Mouse (Mus musculus) intestine, embryonic 16.5 days (tissue): Measurements from ENCODE around the gene Pgap2. TPM values are rescaled to one million over a fixed set of nuclear protein-coding genes. Genes with fewer than 3 reads are reported as not detected.

Experiments
- ATAC-seq: fragments of 200-750 bp; cut with Nextera tagmentation; 2 replicates; pipeline ENCODE4 v1.8.0; 2017; ENCODE audit warnings: moderate TSS enrichment, moderate library complexity
- H3K27ac ChIP-seq: fragments of 300-500 bp; sonication (generic); 2 replicates; pipeline ENCODE4 v1.5.1; 2014; ENCODE audit warnings: mild to moderate bottlenecking, low read length
- H3K27me3 ChIP-seq: fragments of 300-500 bp; sonication (generic); replicated peaks from 2 replicates; pipeline ENCODE4 v1.6.1; 2014; ENCODE audit warnings: low read length, control low read depth, mixed read lengths; ENCODE audit not compliant: control insufficient read depth, insufficient read depth
- H3K36me3 ChIP-seq: fragments of 300-500 bp; sonication (generic); 2 replicates; pipeline ENCODE4 v1.6.1; 2014; ENCODE audit warnings: low read length, control low read depth; ENCODE audit not compliant: control insufficient read depth, insufficient read depth
- H3K4me1 ChIP-seq: fragments of 300-500 bp; sonication (generic); 2 replicates; pipeline ENCODE4 v1.6.1; 2014; ENCODE audit warnings: low read length, control low read depth, mixed read lengths; ENCODE audit not compliant: control insufficient read depth, insufficient read depth
- H3K4me2 ChIP-seq: fragments of 300-500 bp; sonication (generic); 2 replicates; pipeline ENCODE4 v1.6.1; 2014; ENCODE audit warnings: low read depth, low read length, control low read depth
- H3K4me3 ChIP-seq: fragments of 300-500 bp; sonication (generic); 2 replicates; pipeline ENCODE4 v1.5.1; 2014; ENCODE audit warnings: mild to moderate bottlenecking, low read length
- H3K9ac ChIP-seq: fragments of 300-500 bp; sonication (generic); 2 replicates; pipeline ENCODE4 v1.6.1; 2014; ENCODE audit warnings: low read depth, low read length
- H3K9me3 ChIP-seq: fragments of 300-500 bp; sonication (generic); 2 replicates; pipeline ENCODE4 v1.6.1; 2016; ENCODE audit warnings: low read length, control low read depth; ENCODE audit not compliant: control insufficient read depth
- WGBS: fragments of 180-500 bp; shearing (Covaris S2); extraction: QIAGEN DNeasy Blood & Tissue Kit; methylation state at CpG from one replicate; pipeline ENCODE4 v1.1.7; 2014; 5-methylcytosine and 5-hydroxymethylcytosine counted together
- polyA plus RNA-seq: library from polyadenylated mRNA; unstranded; fragments of >200 nt; fragmentation: Nextera tagmentation; extraction: Ambion mirVana; gene quantifications from 2 replicates; pipeline ENCODE4 v1.2.1, GENCODE M21; 2015

Gene Pgap2
- 121 and 126 TPM in 2 replicates for polyA plus RNA-seq

- WGBS, result under 1% methylated on average over 83 of the region's 87 CpGs
- peak within 1 kb of the TSS; percentile 87 for H3K4me3 ChIP-seq
- no peaks in the 10 kb centered on the region for H3K36me3 ChIP-seq
- H3K9me3 ChIP-seq, result no peaks in the 10 kb centered on the region
- peak within 1 kb of the TSS; percentile 94 for H3K27ac ChIP-seq
- peak within 1 kb of the TSS; percentile 79 for H3K4me2 ChIP-seq
- H3K27me3 ChIP-seq, result no peaks in the 10 kb centered on the region
- H3K4me1 ChIP-seq, result peaks cover 4% of the 10 kb centered on the region
- peak; percentile 99 for ATAC-seq
- H3K9ac ChIP-seq, result peak within 1 kb of the TSS; percentile 92
Measured at GRCm38 (mm10) chr7:102209756-102210721, at the start of gene Pgap2, which contains the start of gene Nup98. Gene Pgap2 (plus strand): TSS chr7:102210208. Gene Nup98 (minus strand): TSS chr7:102210176.

- H3K9ac ChIP-seq, result no peak overlapping the region
- H3K9me3 ChIP-seq, result no peaks in the 10 kb centered on the region
- H3K27ac ChIP-seq, result no peak overlapping the region
- H3K4me3 ChIP-seq, result no peak overlapping the region
- 0 out of 2 replicates have a peak, but pooled peaks cover 3% of the 10 kb centered on the region for H3K36me3 ChIP-seq
- no peak overlapping the region for H3K4me2 ChIP-seq
- H3K4me1 ChIP-seq, result no peaks in the 10 kb centered on the region
- no peaks in the 10 kb centered on the region for H3K27me3 ChIP-seq
- ATAC-seq, result no peak
Measured at GRCm38 (mm10) chr7:102170300-102170699, 39.7 kb upstream of the Pgap2 start.

- Histone ChIP-seq H3K4me3 (no peak overlapping the region), H3K4me2 (no peak overlapping the region), H3K9me3 (no peaks in the 10 kb centered on the region), H3K27ac (no peak overlapping the region), H3K4me1 (no peaks in the 10 kb centered on the region), H3K9ac (no peak overlapping the region), H3K36me3 (peaks cover 5% of the 10 kb centered on the region; the same call in 1 of the 2 replicates), H3K27me3 (no peaks in the 10 kb centered on the region)
- WGBS, result 62% methylated on average over 3 of the region's 3 CpGs
- ATAC-seq, result peak; percentile 72
Measured at GRCm38 (mm10) chr7:102183849-102184248, 26.2 kb upstream of the Pgap2 start.

GRCm38 (mm10) chr7:102192356-102192755, 17.7 kb upstream of the Pgap2 start:
- Histone ChIP-seq H3K9ac (no peak overlapping the region), H3K9me3 (no peaks in the 10 kb centered on the region), H3K4me2 (no peak overlapping the region), H3K4me1 (no peaks in the 10 kb centered on the region), H3K27ac (no peak overlapping the region), H3K27me3 (no peaks in the 10 kb centered on the region), H3K36me3 (peaks cover 2% of the 10 kb centered on the region; the same call in 1 of the 2 replicates), H3K4me3 (no peak overlapping the region)
- ATAC-seq, result no peak
- WGBS, result 81% methylated on average over 1 of the region's 1 CpGs

- no peak overlapping the region for H3K9ac ChIP-seq
- no peaks in the 10 kb centered on the region for H3K27me3 ChIP-seq
- 82% methylated on average over 3 of the region's 3 CpGs for WGBS
- no peak for ATAC-seq
- H3K4me1 ChIP-seq, result no peaks in the 10 kb centered on the region; the same call in 1 of the 2 replicates
- H3K4me3 ChIP-seq, result no peak overlapping the region
- no peak overlapping the region for H3K4me2 ChIP-seq
- H3K9me3 ChIP-seq, result no peaks in the 10 kb centered on the region
- H3K36me3 ChIP-seq, result no peaks in the 10 kb centered on the region
- H3K27ac ChIP-seq, result no peak overlapping the region
Measured at GRCm38 (mm10) chr7:102200576-102200975, 9.4 kb upstream of the Pgap2 start.

GRCm38 (mm10) chr7:102200996-102201785, 8.8 kb upstream of the Pgap2 start:
- no peaks in the 10 kb centered on the region for H3K9me3 ChIP-seq
- H3K27me3 ChIP-seq, result no peaks in the 10 kb centered on the region
- no peak overlapping the region for H3K4me3 ChIP-seq
- H3K9ac ChIP-seq, result no peak overlapping the region
- H3K4me2 ChIP-seq, result no peak overlapping the region
- no peaks in the 10 kb centered on the region for H3K36me3 ChIP-seq
- no peak overlapping the region for H3K27ac ChIP-seq
- H3K4me1 ChIP-seq, result no peaks in the 10 kb centered on the region; the same call in 1 of the 2 replicates
- no peak for ATAC-seq

GRCm38 (mm10) chr7:102204296-102204857, 5.6 kb upstream of the Pgap2 start:
- no peak for ATAC-seq
- no peak overlapping the region for H3K4me3 ChIP-seq
- H3K9ac ChIP-seq, result no peak overlapping the region
- no peaks in the 10 kb centered on the region for H3K27me3 ChIP-seq
- no peaks in the 10 kb centered on the region for H3K9me3 ChIP-seq
- no peaks in the 10 kb centered on the region for H3K36me3 ChIP-seq
- H3K4me1 ChIP-seq, result peaks cover 4% of the 10 kb centered on the region
- H3K27ac ChIP-seq, result no peak overlapping the region
- 75% methylated on average over 3 of the region's 3 CpGs for WGBS
- H3K4me2 ChIP-seq, result no peak overlapping the region

- no peaks in the 10 kb centered on the region for H3K36me3 ChIP-seq
- H3K4me2 ChIP-seq, result no peak overlapping the region
- H3K9me3 ChIP-seq, result no peaks in the 10 kb centered on the region
- 63% methylated on average over 1 of the region's 1 CpGs for WGBS
- H3K9ac ChIP-seq, result no peak overlapping the region
- no peak for ATAC-seq
- peaks cover 4% of the 10 kb centered on the region for H3K4me1 ChIP-seq
- no peak overlapping the region for H3K27ac ChIP-seq
- no peaks in the 10 kb centered on the region for H3K27me3 ChIP-seq
- no peak overlapping the region for H3K4me3 ChIP-seq
Measured at GRCm38 (mm10) chr7:102205646-102206045, 4.4 kb upstream of the Pgap2 start.

GRCm38 (mm10) chr7:102208806-102209363, 1.1 kb upstream of the Pgap2 start:
- no peaks in the 10 kb centered on the region for H3K36me3 ChIP-seq
- peak overlapping the region; percentile 51 for H3K4me2 ChIP-seq
- H3K27ac ChIP-seq, result no peak overlapping the region
- peaks cover 4% of the 10 kb centered on the region for H3K4me1 ChIP-seq
- ATAC-seq, result no peak
- 47% methylated on average over 4 of the region's 4 CpGs for WGBS
- H3K27me3 ChIP-seq, result no peaks in the 10 kb centered on the region
- H3K9me3 ChIP-seq, result no peaks in the 10 kb centered on the region
- peak overlapping the region; percentile 87 for H3K4me3 ChIP-seq
- peak overlapping the region; percentile 92 for H3K9ac ChIP-seq
